18 mouse cellular contexts compared by ENCODE assay signal in genomic region chr13:99760646-99761045, GRCm38 (mm10).
"Had no signal": no experiment of that assay in that cellular context is flagged by ENCODE, and none has a peak within 500 bp of the region (broad histone marks: within the 10 kb centered on the region; RNA-seq: fewer than 3 reads in every experiment).

No protein-coding gene starts in this region.

- H3K4me3 ChIP-seq: midbrain, embryonic 10.5 days; midbrain, embryonic 13.5 days; midbrain, embryonic 15.5 days; myocyte; neural tube, embryonic 13.5 days; neural tube, embryonic 15.5 days had no signal

- DNase-seq: lung, adult 18-20 months; lung, embryonic 14.5 days; lung, postnatal 10 days; lung, postnatal 4 days; retina, postnatal 1 day; right cerebral cortex, adult 18-20 months; right cerebral cortex, postnatal 25 days; right cerebral cortex, postnatal 4 days; spleen, adult 18-20 months; thymus, adult 18-20 months; thymus, postnatal 14 days; thymus, postnatal 36 days had no signal

- H3K27ac ChIP-seq: midbrain, embryonic 13.5 days; midbrain, embryonic 15.5 days; neural tube, embryonic 13.5 days; neural tube, embryonic 15.5 days had no signal
